Mouse (Mus musculus): ENCODE data around the gene Unc5a.
A peak's percentile ranks its signal among the peaks of the same experiment; 100 is the strongest.

Gene Unc5a

GRCm38 (mm10) chr13:55004646-55005045 is 55.4 kb downstream of the Unc5a start:
- DNase-seq (ENCODE audit: low read depth, low spot score) = no peak

- DNase-seq (ENCODE audit: low read depth, low spot score) = no peak
These were observed 56.6 kb downstream of the Unc5a start for GRCm38 (mm10) chr13:55005691-55006414.

- DNase-seq (ENCODE audit: low read depth, low spot score) = no peak
These were observed 57.2 kb downstream of the Unc5a start for GRCm38 (mm10) chr13:55006415-55006742.

- DNase-seq (ENCODE audit: low read depth, low spot score) = peak; percentile 34
These were observed 59.4 kb downstream of the Unc5a start for GRCm38 (mm10) chr13:55008589-55008988.

GRCm38 (mm10) chr13:55011103-55011502 is 61.9 kb downstream of the Unc5a start:
- DNase-seq (ENCODE audit: low read depth, low spot score) = no peak

- DNase-seq (ENCODE audit: low read depth, low spot score) = peak; percentile 55
These were observed 62.8 kb downstream of the Unc5a start for GRCm38 (mm10) chr13:55011981-55012478.

GRCm38 (mm10) chr13:55013702-55014344 is 64.6 kb downstream of the Unc5a start:
- no peak for DNase-seq (ENCODE audit: low read depth, low spot score)

GRCm38 (mm10) chr13:55014451-55014850 is 65.2 kb downstream of the Unc5a start:
- no peak for DNase-seq (ENCODE audit: low read depth, low spot score)

- no peak for DNase-seq (ENCODE audit: low read depth, low spot score)
These were observed 68.1 kb downstream of the Unc5a start for GRCm38 (mm10) chr13:55017154-55017897.

GRCm38 (mm10) chr13:55017898-55018599 is 68.8 kb downstream of the Unc5a start:
- no peak for DNase-seq (ENCODE audit: low read depth, low spot score)

- DNase-seq (ENCODE audit: low read depth, low spot score) = no peak
These were observed 69.5 kb downstream of the Unc5a start for GRCm38 (mm10) chr13:55018700-55019099.

- DNase-seq (ENCODE audit: low read depth, low spot score) = no peak
These were observed 70.0 kb downstream of the Unc5a start for GRCm38 (mm10) chr13:55019181-55019580.

- DNase-seq (ENCODE audit: low read depth, low spot score) = no peak
These were observed 70.8 kb downstream of the Unc5a start for GRCm38 (mm10) chr13:55020051-55020450.

- no peak for DNase-seq (ENCODE audit: low read depth, low spot score)
These were observed 72.1 kb downstream of the Unc5a start, which contains the start of gene Hk3 for GRCm38 (mm10) chr13:55021194-55021779. Gene Hk3, minus strand, starts transcription at chr13:55021385.

GRCm38 (mm10) chr13:55022256-55022655 is 73.0 kb downstream of the Unc5a start:
- DNase-seq (ENCODE audit: low read depth, low spot score) = peak; percentile 50

GRCm38 (mm10) chr13:55022715-55023114 is 73.5 kb downstream of the Unc5a start:
- DNase-seq (ENCODE audit: low read depth, low spot score) = no peak

- no peak for DNase-seq (ENCODE audit: low read depth, low spot score)
These were observed 75.0 kb downstream of the Unc5a start for GRCm38 (mm10) chr13:55024215-55024614.

- DNase-seq (ENCODE audit: low read depth, low spot score) = no peak
These were observed 90.8 kb downstream of the Unc5a start for GRCm38 (mm10) chr13:55040016-55040415.

- DNase-seq (ENCODE audit: low read depth, low spot score) = no peak
These were observed 98.5 kb downstream of the Unc5a start for GRCm38 (mm10) chr13:55047706-55048105.
